Mouse (Mus musculus): Measurements from ENCODE around the gene Pidd1.

Pidd1 gene

DNA sequence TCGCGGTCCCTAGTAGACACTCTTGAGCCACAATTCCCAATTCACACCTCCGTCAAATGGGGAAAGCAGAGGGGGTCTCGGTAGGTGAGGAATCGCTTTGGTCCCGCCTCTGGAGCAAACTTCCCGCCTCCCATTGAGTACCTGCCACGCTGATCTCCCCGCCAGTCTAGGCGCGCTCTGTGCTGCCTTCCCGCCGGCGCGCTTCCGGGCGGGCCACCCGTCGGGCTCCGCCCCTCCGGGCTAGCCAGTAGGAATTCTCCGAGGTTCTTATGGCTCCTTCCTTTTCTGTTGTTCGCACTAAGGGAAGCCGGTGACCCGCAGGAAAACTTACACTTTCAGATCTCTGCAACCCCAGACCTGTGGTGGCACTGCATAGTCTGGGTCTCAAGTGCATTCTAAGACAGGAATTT, at the start of gene Pidd1:
Gene Pidd1, minus strand, starts transcription at position 198 of the 410 bp plus-strand sequence.
- DNase-seq (ENCODE audit: low read depth), result peak; percentile 86

DNA sequence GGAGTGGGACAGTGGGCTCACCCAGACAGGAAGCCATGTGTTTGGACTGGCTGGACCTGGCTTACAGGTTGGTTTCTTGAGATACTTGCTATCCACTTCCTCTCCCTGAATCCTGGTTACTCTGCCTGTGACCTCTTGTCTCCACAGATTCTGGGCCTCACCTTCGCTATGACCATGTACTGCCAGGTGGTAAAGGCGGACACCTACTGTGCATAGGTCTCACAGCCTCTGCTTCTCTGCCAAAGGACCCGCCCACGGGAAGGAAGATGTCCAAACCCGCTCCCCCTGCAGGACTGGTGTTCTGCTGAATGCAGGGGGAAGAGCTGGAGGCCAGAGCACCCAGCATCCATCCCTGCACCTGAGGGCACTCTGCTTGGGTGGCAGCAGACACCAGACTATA, 48.9 kb upstream of the Pidd1 start:
- DNase-seq (ENCODE audit: low read depth), result no peak

DNA sequence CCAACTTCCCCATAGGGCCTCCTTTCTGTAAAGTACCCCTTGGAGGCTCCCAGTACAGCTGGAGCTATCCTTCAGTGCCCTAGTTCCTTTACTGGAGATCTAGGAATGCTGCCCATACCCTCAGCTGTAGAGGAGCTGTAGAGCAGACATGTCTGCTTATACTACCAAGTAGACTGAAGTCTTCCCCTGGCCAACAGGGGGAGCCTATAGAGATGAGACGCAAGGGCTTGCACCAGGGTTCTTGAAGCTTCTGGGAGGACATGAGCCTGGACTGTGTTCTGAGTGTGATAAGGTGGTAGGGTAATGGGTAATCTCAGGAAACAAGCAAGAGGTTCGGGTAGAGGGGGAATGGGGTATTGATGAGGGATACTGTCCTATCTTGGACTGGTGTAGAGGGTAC, 47.3 kb upstream of the Pidd1 start:
- DNase-seq (ENCODE audit: low read depth), result peak; percentile 44

DNA sequence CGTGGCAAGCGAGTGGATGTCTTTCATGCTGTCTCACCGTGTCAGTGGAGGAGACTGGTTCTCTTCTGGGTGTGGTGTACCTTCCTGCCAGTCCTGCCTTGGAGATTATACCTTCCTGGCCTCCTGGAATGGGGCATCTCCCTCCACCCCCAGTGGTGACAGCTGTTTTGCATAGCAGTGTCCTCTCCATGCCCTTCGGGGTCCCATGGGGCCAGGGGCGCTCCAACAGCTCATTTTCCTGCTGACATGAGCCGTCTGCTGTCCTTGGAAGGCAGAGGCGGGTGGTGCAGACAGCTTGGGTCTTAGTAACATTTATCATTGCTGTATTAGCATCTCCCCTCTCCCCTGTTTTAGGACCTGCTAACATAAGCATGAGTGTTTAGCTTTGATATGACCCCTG, 43.3 kb upstream of the Pidd1 start:
- DNase-seq (ENCODE audit: low read depth), result no peak

DNA sequence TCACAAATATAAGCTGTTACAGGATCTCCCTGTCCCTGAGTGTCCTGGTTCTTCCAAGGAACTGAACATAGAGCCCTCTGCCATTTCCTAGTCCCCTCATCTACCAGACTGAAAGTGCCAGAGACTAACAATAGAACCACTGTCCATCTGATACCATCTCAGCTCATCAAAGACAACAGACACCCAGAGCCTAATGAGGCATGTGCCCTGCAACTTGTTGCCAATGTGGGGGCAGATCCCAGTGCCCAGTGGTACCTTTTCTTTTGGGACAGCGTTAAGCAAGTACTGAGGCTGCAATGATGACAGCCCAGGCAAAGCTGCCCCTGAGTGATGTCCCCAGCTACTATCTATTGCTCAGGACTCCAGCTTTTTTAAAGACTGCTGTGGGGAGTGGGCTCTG, 42.4 kb upstream of the Pidd1 start:
- no peak for DNase-seq (ENCODE audit: low read depth)

DNA sequence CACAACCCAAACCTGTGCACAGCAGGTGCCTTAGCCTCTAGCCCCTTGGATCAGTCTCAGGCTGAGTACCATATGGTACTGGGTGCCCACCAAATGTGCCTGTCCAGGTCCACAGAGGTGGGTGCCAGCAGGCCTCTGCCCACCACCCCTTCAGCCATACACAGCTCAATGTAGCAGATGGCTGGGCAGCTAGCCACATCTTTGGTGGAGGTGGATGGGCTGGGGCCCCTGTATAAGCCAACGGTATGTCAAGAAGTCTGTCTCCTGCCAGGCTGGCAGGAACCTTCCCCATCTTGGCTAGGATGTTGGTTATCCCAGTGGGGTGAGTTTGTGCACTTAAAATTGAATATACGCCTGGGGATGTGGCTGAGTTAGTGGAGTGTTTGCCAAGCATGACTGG, 41.8 kb upstream of the Pidd1 start:
- DNase-seq (ENCODE audit: low read depth), result no peak

DNA sequence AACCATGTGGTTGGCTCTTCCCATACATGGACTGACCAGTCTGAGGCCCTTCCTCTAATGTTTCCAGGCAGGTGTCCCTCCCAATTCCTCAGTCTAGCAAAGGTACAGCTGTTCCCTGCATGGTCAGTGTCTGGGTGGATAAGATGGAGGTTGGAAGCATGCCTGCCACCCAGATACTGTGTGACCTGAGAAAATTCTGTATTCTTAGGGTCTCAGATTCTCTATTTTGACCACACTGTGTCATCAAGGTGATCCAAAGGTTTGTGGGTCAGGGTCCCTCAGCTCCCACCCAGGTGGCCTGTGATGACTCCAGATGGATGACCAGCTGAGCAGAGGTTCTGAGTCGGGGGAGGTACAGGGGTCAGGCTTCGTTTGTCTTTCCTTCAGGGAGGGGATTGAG, 41.4 kb upstream of the Pidd1 start:
- DNase-seq (ENCODE audit: low read depth), result no peak

DNA sequence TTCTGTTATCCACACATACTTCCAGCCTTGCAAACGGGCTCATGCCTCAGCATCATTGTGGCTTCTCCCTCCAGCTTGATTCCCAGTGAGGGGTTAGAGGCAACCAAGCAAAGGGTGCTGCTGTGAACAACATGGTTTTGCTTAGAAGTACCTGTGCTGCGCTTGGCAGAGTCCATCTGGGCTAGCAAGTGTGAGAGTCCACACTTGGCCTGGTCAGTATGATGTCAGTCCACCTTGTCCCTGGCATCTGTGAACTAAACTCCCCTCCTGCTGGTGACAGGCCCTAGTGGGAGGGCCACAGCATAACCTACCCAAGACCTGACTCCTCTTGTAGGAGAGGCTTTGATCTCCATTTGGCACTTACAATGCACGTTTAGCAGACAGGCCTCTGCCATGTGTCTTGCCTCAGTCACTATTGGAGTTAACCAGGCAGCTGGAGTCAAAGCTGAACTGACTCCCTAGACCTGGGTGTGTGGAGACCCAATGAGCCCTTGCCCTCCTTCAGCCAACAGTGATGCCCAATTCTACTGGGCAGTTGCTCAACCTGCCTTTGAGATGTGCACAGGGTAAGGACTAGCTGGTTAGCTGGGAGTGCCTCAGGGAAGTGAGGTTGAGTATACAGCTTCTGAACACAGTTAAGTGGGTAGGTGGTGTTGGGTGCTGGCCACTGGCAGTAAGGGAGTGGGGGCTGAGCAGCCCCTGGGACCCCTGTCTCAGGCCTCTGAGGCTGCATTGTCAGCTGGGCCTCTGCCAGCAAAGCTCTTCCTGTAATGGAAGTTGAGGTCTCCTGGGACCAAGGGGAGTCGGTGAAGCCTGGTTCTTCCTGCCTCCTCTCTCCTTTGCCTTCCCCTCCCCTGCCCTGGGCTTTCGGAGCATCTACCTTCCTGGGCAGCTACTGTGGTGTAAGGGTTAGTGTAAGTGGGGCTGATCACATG, 40.6 kb upstream of the Pidd1 start:
- no peak for DNase-seq (ENCODE audit: low read depth)

DNA sequence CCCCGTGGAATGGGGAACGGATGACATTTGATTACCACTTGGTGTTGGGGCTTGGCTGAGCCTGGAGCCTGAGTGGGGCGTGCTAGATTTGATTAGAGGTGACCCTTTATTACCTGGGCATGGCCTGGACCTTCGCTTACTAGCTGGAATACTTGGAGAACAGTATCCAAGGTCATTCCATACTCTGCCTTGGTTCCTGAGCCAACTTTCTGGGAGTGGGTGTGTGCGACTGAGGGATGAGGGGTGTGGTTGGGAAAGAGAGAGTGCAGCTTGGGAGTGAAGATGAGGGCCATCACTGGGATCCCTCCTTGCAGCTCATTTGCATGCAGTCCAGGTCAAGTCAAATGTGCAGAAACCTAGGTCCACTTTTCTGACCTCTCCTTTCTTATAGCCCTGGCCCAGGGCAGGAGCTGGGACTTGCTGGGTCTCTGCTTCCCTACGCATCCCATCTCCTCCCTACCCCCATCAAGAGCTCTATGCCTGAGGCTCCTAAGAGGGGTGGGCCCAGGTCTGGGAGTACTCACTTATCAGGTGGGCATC, 39.4 kb upstream of the Pidd1 start:
- no peak for DNase-seq (ENCODE audit: low read depth)

DNA sequence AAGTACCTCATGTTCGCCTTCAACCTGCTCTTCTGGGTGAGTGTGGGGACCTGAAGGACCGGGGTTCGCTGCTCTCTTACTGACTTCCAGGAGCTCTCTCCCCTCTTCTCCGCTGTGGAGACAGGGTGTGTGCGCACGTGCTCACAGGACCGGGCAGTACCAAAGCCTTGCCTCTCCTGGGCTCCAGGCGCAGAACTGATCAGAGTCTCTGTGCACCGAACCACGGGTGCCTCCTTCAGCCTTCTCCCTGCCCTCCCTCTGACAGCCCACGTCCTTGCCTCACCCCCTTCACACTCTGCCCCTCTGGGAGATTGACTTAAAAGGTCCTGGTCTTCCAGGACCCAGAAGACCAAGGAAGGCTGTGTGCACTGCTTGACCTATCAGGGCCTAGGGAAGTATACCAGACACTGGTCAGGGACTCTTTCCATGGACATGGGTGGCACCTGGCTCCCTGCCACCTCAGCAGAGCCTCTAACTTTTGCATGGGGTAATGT, 38.8 kb upstream of the Pidd1 start:
- no peak for DNase-seq (ENCODE audit: low read depth)

DNA sequence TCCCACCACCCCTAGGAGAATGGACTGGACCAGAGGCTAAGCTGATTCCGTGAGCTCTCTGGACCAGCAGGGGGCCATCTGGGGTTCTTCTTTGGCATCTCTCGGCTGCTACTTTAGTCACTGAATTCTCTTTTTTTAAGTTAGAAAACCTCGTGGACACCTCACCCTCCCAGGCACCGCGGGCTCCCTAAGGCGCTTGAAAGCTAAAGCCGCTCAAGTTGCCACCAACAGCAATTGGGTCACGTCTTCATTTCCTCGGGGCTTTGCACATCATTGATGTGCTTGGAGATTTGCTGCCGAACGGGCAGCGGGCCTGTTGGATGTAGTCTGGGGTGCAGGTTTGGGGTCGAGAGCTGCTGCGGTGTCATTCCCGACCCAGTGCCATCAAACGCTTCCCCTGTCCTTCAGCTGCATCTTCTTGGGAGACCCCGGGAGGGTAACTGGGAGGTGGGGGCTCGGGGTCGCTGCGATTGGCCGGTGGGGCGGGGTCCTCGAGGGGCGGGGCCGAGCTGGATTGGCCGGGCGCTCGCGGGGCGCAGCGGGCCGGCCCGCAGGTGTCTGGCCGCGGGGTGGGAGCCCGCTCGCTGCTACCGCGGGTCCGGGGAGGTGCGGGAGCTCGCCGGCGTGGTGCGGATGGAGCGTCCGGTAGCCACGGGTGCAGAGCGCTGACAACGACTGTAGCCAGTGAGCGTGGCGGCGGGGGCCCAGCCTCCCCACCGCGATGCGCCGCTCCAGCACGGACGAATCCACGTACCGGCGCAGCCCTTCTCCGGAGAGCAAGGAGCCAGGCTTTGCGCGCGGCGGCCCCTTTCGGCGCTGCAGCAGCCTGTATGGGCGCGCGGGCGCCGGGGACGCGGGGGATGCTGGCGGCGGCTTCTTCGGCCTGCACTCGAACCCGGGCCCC, 37.9 kb upstream of the Pidd1 start:
- peak; percentile 80 for DNase-seq (ENCODE audit: low read depth)

DNA sequence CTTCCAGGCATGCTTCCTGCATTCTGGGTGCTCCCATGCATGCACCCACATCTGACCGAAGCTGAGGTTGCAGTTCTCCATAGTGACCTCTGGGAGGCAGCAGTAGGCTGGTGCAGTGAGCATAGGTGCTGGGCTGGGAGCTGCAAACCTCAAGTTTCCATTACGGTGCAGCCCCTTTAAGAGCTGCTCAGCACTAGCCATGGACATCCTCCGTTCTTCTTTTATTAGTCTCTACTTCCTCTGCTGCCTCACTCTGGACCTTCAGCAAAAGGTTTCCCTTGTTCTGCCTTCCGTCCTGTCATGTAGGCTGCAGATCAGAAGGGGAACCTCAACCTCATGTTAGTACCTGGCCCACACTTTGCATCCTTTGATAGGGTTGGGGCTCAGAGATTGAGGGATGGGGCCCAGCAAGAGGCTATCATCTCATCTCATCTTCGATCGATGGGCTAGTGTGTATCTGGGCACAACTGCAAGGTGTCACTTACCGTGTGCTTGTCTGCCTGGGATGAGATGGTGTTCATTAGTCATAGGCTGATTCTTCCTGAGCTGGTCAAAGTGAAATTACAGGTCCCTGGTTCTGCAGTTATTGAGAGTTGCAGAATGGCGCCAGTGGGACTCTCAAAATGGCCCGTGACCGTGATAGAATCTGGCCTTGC, 37.1 kb upstream of the Pidd1 start:
- DNase-seq (ENCODE audit: low read depth), result peak; percentile 92

DNA sequence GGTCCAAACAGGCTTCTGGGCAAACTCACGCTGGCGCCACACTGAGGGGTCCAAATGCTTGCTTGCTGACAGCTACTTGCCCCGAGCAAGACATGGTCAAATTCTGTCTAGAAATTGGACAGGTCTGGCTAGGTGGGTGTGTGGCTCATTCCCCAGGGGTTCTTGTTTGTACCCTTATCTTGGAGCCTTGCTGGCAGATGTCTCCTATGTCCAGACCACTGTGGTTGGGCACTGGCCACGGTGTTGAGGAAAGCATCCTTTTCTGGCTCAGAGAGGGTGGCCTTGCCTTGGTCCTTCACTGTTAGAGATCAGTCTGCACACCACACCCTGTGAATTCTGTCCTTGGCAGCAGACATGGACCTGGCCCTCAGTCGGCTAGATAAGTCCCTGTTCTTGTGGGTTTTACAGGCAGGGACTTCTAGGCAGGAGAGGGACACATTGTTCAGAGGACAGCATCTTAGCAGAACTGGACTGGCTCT, 34.5 kb upstream of the Pidd1 start:
- no peak for DNase-seq (ENCODE audit: low read depth)

DNA sequence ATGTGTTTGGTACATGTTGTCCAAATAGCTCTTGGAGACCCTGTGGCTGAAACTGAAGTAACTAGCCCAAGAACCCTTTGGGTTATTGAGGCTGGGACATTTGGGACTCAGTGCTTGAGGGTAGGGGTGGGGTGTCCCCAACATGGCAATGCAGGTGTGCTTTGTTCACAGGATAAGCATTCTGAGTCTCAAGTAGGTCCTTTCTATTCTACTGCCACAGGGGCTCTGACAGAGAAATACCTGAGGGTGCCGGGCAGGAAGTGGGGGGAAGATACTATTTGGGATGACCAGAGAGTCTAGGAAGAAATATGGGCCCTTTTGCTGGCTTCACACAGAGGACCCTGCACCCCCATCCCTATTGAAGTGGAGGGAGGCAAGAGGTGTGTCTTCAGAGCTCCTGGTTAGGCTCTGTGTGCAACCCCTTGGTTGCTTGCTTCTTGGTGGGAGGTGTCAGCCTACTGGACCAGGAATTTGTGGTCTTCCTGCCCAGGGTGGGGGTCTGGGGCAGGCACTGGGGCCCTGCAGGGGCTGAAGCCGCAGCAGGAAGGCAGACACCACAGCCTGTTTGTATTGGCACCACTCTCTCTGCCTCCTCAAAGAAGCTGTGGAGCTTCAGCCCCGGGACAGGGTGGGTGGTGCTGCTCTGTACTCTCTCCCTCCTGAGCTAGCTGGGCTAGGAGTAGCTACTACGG, 33.9 kb upstream of the Pidd1 start:
- no peak for DNase-seq (ENCODE audit: low read depth)

DNA sequence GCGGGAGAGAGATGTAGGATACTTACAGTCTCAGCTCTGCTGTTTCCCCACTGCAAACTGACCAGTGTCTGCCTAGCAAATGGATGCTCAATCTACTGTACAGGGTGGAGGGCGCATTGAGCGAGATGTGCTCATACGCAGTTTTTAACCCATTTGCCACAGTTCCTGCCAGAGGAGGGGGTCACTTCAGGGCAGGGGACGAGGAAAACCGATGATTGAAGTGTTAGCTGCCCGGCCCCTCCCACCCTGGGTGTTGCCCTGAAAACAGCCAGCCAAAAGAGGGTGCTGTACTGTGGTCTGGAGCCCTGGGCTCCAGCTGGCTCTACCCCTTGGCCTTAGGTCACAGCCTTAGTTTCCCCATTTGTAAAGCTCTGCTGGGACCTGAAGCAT, 33.2 kb upstream of the Pidd1 start:
- DNase-seq (ENCODE audit: low read depth), result peak; percentile 44

DNA sequence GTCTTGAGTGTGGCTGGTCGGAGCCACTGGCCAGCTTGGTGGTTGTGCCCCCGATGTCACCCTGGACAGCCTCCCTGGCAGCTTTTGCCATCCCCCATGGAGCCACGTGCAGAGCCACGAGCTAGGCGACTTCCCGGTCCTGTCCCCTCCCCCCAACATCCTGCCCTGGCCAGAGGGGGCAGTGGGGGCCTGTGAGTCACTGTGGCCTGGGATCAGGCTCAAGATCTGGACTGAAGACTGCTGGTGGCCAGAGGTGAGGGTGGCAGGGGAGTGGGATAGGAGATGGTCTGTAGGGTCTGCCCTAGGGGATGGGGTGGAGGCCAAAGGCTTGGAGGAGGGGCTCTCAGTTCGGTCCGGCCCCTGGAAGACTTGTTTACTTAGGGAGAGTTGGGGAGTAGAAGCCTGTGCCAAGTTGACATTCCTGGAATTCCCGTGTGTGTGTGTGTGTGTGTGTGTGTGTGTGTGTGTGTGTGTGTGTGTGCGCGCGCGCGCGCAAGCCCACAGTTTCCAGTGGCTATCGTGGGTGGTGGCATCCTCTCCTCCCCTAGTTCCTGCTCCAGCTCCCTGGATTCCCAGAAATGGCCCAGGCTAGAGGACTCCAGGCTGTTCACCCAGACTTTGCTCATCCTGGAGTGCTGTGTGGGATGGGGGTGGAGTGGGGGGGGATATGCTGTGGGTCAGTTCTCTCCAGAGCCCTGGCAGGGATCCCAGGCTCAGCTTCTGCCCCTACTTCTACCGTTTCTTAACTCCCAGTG, 32.6 kb upstream of the Pidd1 start:
- peak; percentile 54 for DNase-seq (ENCODE audit: low read depth)

DNA sequence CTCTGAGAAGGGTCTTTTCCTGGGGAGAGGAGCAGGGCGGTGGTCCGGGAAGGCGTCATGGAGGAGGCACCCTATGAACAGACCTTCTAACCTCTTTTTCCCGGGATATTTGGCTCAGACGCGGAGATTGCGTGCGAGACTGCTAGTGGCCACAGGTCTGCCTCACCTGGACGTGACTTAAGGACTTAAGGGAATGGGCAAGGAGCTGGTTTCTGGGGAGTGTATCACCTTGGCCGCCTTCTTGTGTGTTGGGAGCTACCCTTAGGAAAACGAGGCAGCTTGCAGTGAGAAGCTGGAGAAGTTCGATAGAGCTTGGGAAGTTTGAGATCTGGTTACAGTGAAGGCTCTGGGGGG, 32.0 kb upstream of the Pidd1 start:
- no peak for DNase-seq (ENCODE audit: low read depth)

DNA sequence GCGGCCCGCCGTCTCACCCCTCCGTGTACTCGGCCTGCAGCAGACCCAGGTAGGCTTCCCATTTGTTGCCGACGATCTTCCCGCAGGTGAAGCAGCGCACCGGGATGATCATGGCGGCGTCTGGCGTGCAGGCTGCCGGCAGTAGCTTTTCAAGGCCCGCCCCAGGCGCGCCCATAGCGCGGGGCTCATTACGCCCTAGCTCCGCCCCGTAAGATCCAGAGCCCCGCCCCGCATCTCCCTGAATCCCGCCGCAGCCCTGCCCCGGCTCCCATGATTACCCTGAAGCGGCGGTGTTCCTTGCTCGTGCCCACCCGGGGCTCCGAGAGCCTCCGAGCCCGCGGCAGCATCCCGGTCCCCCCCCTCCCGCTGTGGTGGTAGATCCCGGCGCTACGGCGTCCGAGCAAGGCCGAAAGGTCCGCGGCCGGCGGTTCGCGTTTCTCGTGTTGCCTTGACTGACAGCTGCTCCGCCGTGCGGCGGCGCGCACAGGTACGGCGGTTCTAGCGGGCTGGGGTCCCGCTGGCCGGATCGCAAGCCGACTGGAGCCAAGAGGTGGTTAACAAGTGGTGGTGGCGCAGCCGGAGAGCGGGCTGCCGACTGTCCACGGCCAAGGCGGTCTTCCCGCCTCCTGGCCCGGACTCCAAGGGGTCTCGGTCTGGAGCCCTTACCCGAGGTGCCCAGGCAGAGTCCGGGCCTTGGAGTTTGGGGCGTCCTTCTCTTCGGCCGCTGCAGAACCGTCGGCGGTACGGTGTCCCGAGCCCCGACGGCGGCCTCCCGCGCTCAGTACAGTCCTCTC, 31.4 kb upstream of the Pidd1 start, which contains the start of the genes Polr2l and Tspan4:
Gene Polr2l, minus strand, starts transcription at position 122 of the 794 bp plus-strand sequence.
Gene Tspan4, plus strand, starts transcription at position 230 of the 794 bp plus-strand sequence.
- DNase-seq (ENCODE audit: low read depth), result peak; percentile 93

DNA sequence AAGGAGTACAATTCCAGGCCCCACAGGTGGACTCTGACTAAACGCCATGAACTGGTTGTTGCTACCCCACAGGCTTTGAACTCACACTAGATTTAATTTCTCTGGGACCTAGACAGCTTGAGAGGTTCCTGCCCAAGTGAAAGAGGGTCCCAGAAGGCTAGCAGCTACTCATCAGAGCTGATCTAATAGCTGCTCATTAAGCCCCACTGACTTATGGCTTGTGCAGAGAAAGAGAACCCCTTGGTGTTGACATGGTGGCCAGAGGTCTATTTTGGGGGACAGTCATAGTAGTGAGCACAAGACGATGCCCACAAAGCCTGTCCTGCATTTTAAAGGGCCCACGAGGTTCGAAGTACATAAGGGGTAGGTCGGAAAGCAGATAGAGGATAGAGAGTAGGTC, 30.3 kb upstream of the Pidd1 start:
- DNase-seq (ENCODE audit: low read depth), result no peak

DNA sequence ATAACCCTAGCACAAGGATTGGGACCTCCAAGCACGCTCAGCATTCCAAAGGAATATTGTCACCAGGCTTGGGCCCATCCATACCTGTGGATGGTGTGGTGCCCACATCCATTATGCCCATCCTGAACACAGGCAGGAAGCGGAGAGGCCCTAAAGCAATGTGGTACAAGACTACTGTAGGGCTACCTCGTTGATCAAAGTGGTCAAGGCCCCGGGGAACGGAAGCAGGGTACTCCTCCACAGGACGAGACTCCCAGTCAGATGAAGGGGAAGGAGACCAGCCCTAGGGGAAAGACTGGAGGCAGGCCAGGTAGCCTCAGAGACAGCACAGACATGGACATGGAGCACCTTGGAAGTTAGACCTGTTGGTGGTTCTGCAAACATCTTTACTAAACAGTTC, 28.9 kb upstream of the Pidd1 start:
- DNase-seq (ENCODE audit: low read depth), result no peak

Data from induced T-regulatory cell, adult 2 months (primary cell).